Mouse (Mus musculus): Measurements from ENCODE around the gene Acadvl. TPM values are rescaled to one million over a fixed set of nuclear protein-coding genes. Genes with fewer than 3 reads are reported as not detected.

The Acadvl gene
- polyA plus RNA-seq, 1 experiment from 2014 or later, result 92.2 TPM

GRCm38 (mm10) chr11:70015677-70016076 is 466 bp upstream of the Acadvl start:
- no peaks in the 10 kb centered on the region for H3K9me3 ChIP-seq
- WGBS, result 60% methylated on average over 6 of the region's 6 CpGs
- no peak overlapping the region for H3K4me3 ChIP-seq
- H3K27me3 ChIP-seq, result no peaks in the 10 kb centered on the region
- peaks cover 35% of the 10 kb centered on the region for H3K36me3 ChIP-seq
- no peak overlapping the region for H3K27ac ChIP-seq
- peak overlapping the region; percentile 81 for H3K4me2 ChIP-seq
- peaks cover 46% of the 10 kb centered on the region for H3K4me1 ChIP-seq
- H3K9ac ChIP-seq, result peak overlapping the region; percentile 56; the same call in 1 of the 2 replicates
- no peak for ATAC-seq (ENCODE audit: insufficient number of reproducible peaks, low FRiP score, low TSS enrichment, low read depth)

GRCm38 (mm10) chr11:70014051-70014450 is 1.2 kb downstream of the Acadvl start:
- Histone ChIP-seq H3K4me2 (0 out of 2 replicates have a peak overlapping the region, but pooled peaks have one; percentile 81), H3K27me3 (no peaks in the 10 kb centered on the region), H3K4me1 (peaks cover 30% of the 10 kb centered on the region), H3K9me3 (no peaks in the 10 kb centered on the region), H3K9ac (no peak overlapping the region), H3K27ac (no peak overlapping the region), H3K4me3 (no peak overlapping the region), H3K36me3 (peaks cover 51% of the 10 kb centered on the region)
- WGBS, result 49% methylated on average over 5 of the region's 5 CpGs
- no peak for ATAC-seq (ENCODE audit: insufficient number of reproducible peaks, low FRiP score, low TSS enrichment, low read depth)

- no peak overlapping the region for H3K9ac ChIP-seq
- H3K4me3 ChIP-seq, result no peak overlapping the region
- peaks cover 58% of the 10 kb centered on the region for H3K36me3 ChIP-seq
- H3K27ac ChIP-seq, result no peak overlapping the region
- H3K4me2 ChIP-seq, result no peak overlapping the region
- WGBS, result 90% methylated on average over 3 of the region's 3 CpGs
- H3K4me1 ChIP-seq, result peaks cover 23% of the 10 kb centered on the region
- ATAC-seq (ENCODE audit: insufficient number of reproducible peaks, low FRiP score, low TSS enrichment, low read depth), result no peak
- H3K27me3 ChIP-seq, result no peaks in the 10 kb centered on the region
- H3K9me3 ChIP-seq, result no peaks in the 10 kb centered on the region
Measured at GRCm38 (mm10) chr11:70013408-70013807, 1.8 kb downstream of the Acadvl start.

GRCm38 (mm10) chr11:70012931-70013330 is 2.3 kb downstream of the Acadvl start:
- peaks cover 21% of the 10 kb centered on the region for H3K4me1 ChIP-seq
- H3K4me2 ChIP-seq, result no peak overlapping the region
- ATAC-seq (ENCODE audit: insufficient number of reproducible peaks, low FRiP score, low TSS enrichment, low read depth), result no peak
- H3K27ac ChIP-seq, result no peak overlapping the region
- no peak overlapping the region for H3K4me3 ChIP-seq
- H3K36me3 ChIP-seq, result peaks cover 63% of the 10 kb centered on the region
- 86% methylated on average over 9 of the region's 9 CpGs for WGBS
- H3K9ac ChIP-seq, result no peak overlapping the region
- H3K27me3 ChIP-seq, result no peaks in the 10 kb centered on the region
- no peaks in the 10 kb centered on the region for H3K9me3 ChIP-seq

GRCm38 (mm10) chr11:70010961-70011360 is 4.2 kb downstream of the Acadvl start:
- 90% methylated on average over 10 of the region's 10 CpGs for WGBS
- Histone ChIP-seq H3K9ac (no peak overlapping the region), H3K9me3 (no peaks in the 10 kb centered on the region), H3K27me3 (no peaks in the 10 kb centered on the region), H3K36me3 (peaks cover 82% of the 10 kb centered on the region), H3K27ac (no peak overlapping the region), H3K4me2 (no peak overlapping the region), H3K4me1 (peaks cover 12% of the 10 kb centered on the region), H3K4me3 (no peak overlapping the region)
- ATAC-seq (ENCODE audit: insufficient number of reproducible peaks, low FRiP score, low TSS enrichment, low read depth), result no peak

GRCm38 (mm10) chr11:70010548-70010947 is 4.7 kb downstream of the Acadvl start:
- Histone ChIP-seq H3K4me1 (peaks cover 12% of the 10 kb centered on the region), H3K4me3 (no peak overlapping the region), H3K27me3 (no peaks in the 10 kb centered on the region), H3K9ac (no peak overlapping the region), H3K4me2 (no peak overlapping the region), H3K27ac (no peak overlapping the region), H3K36me3 (peaks cover 86% of the 10 kb centered on the region), H3K9me3 (no peaks in the 10 kb centered on the region)
- no peak for ATAC-seq (ENCODE audit: insufficient number of reproducible peaks, low FRiP score, low TSS enrichment, low read depth)
- WGBS, result 88% methylated on average over 12 of the region's 12 CpGs

- no peak overlapping the region for H3K4me2 ChIP-seq
- no peaks in the 10 kb centered on the region for H3K9me3 ChIP-seq
- ATAC-seq (ENCODE audit: insufficient number of reproducible peaks, low FRiP score, low TSS enrichment, low read depth), result no peak
- H3K27ac ChIP-seq, result no peak overlapping the region
- H3K4me1 ChIP-seq, result peaks cover 12% of the 10 kb centered on the region
- WGBS, result 92% methylated on average over 6 of the region's 6 CpGs
- no peaks in the 10 kb centered on the region for H3K27me3 ChIP-seq
- peaks cover 91% of the 10 kb centered on the region for H3K36me3 ChIP-seq
- H3K9ac ChIP-seq, result no peak overlapping the region
- no peak overlapping the region for H3K4me3 ChIP-seq
Measured at GRCm38 (mm10) chr11:70010033-70010432, 5.2 kb downstream of the Acadvl start.

- Histone ChIP-seq H3K27ac (no peak overlapping the region), H3K4me3 (no peak overlapping the region), H3K9me3 (no peaks in the 10 kb centered on the region), H3K27me3 (no peaks in the 10 kb centered on the region), H3K36me3 (peaks cover 67% of the 10 kb centered on the region), H3K9ac (no peak overlapping the region), H3K4me1 (peaks cover 33% of the 10 kb centered on the region), H3K4me2 (no peak overlapping the region)
- WGBS, result 59% methylated on average over 4 of the region's 5 CpGs
- ATAC-seq (ENCODE audit: insufficient number of reproducible peaks, low FRiP score, low TSS enrichment, low read depth), result no peak
Measured at GRCm38 (mm10) chr11:70005521-70005920, 9.7 kb downstream of the Acadvl start.

GRCm38 (mm10) chr11:70002471-70002870 is 12.7 kb downstream of the Acadvl start:
- Histone ChIP-seq H3K9ac (no peak overlapping the region), H3K4me3 (peak overlapping the region; percentile 88; the same call in 1 of the 2 replicates), H3K36me3 (peaks cover 57% of the 10 kb centered on the region), H3K27ac (no peak overlapping the region), H3K4me2 (peak overlapping the region; percentile 67), H3K4me1 (peaks cover 53% of the 10 kb centered on the region), H3K9me3 (no peaks in the 10 kb centered on the region), H3K27me3 (no peaks in the 10 kb centered on the region)
- WGBS, result 90% methylated on average over 2 of the region's 2 CpGs
- ATAC-seq (ENCODE audit: insufficient number of reproducible peaks, low FRiP score, low TSS enrichment, low read depth), result no peak

GRCm38 (mm10) chr11:70001865-70002264 is 13.3 kb downstream of the Acadvl start:
- Histone ChIP-seq H3K27ac (no peak overlapping the region), H3K36me3 (peaks cover 50% of the 10 kb centered on the region), H3K9ac (no peak overlapping the region), H3K9me3 (no peaks in the 10 kb centered on the region), H3K4me2 (peak overlapping the region; percentile 67), H3K27me3 (no peaks in the 10 kb centered on the region), H3K4me3 (peak overlapping the region; percentile 88), H3K4me1 (peaks cover 58% of the 10 kb centered on the region)
- ATAC-seq (ENCODE audit: insufficient number of reproducible peaks, low FRiP score, low TSS enrichment, low read depth), result no peak

- 11% methylated on average over 8 of the region's 8 CpGs for WGBS
- H3K36me3 ChIP-seq, result peaks cover 43% of the 10 kb centered on the region
- H3K27ac ChIP-seq, result peak overlapping the region; percentile 98
- H3K9me3 ChIP-seq, result no peaks in the 10 kb centered on the region
- no peak for ATAC-seq (ENCODE audit: insufficient number of reproducible peaks, low FRiP score, low TSS enrichment, low read depth)
- H3K4me3 ChIP-seq, result peak overlapping the region; percentile 88
- H3K4me1 ChIP-seq, result peaks cover 58% of the 10 kb centered on the region
- H3K4me2 ChIP-seq, result peak overlapping the region; percentile 67
- H3K27me3 ChIP-seq, result no peaks in the 10 kb centered on the region
- H3K9ac ChIP-seq, result peak overlapping the region; percentile 83
Measured at GRCm38 (mm10) chr11:70001159-70001558, 14.1 kb downstream of the Acadvl start.

GRCm38 (mm10) chr11:70000396-70000898 is 14.8 kb downstream of the Acadvl start, which contains the start of gene Dvl2:
TSS of gene Dvl2 (plus strand) at chr11:70000595.
- Histone ChIP-seq H3K27me3 (no peaks in the 10 kb centered on the region), H3K9me3 (no peaks in the 10 kb centered on the region), H3K27ac (peak within 1 kb of the TSS; percentile 98), H3K36me3 (peaks cover 36% of the 10 kb centered on the region), H3K4me2 (peak within 1 kb of the TSS; percentile 67), H3K9ac (peak within 1 kb of the TSS; percentile 83), H3K4me1 (peaks cover 58% of the 10 kb centered on the region), H3K4me3 (peak within 1 kb of the TSS; percentile 88)
- WGBS, result under 1% methylated on average over 47 of the region's 48 CpGs
- ATAC-seq (ENCODE audit: insufficient number of reproducible peaks, low FRiP score, low TSS enrichment, low read depth), result peak; percentile 57

GRCm38 (mm10) chr11:69999666-70000065 is 15.5 kb downstream of the Acadvl start:
- Histone ChIP-seq H3K27me3 (no peaks in the 10 kb centered on the region), H3K27ac (peak overlapping the region; percentile 98), H3K4me3 (peak overlapping the region; percentile 88; the same call in 1 of the 2 replicates), H3K4me2 (no peak overlapping the region), H3K4me1 (peaks cover 57% of the 10 kb centered on the region), H3K9me3 (no peaks in the 10 kb centered on the region), H3K9ac (no peak overlapping the region), H3K36me3 (peaks cover 30% of the 10 kb centered on the region)
- no peak for ATAC-seq (ENCODE audit: insufficient number of reproducible peaks, low FRiP score, low TSS enrichment, low read depth)
- WGBS, result 70% methylated on average over 8 of the region's 8 CpGs
